Mouse (Mus musculus): ENCODE data around the gene Pop5. TPM values are rescaled to one million over a fixed set of nuclear protein-coding genes. Genes with fewer than 3 reads are reported as not detected.

Pop5 gene
- total and polyA plus RNA-seq, 2 experiments from 2014 or later = 32.8 to 96.6 TPM

DNA sequence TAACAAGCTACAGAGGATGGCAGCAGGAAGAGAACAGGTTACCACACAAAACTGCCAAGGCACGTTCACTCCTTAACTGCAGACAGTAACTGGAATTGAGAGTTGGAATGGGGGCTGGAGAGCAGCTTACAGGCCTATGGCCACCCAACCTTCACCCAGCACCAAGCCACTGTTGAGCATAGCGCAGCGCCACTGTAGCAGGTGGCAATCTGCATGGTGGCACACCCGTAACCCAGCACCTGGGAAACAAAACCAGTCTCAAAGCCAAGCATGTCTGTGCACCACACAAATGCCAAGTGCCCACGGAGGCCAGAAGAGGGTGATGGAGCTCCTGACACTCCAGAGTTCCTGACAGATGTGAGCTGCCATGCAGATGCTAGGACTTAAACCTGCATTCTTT is 30.7 kb downstream of the Pop5 start:
- DNase-seq (no peak), ATAC-seq (no peak)
- TF ChIP-seq CTCF (IDR thresholded peaks at IDR 0.05; ENCODE audit: low read depth) = no peak
- no peak overlapping the region for H3K9ac ChIP-seq
- WGBS = 91% methylated on average over 5 of the region's 5 CpGs
- H3K9me3 ChIP-seq (ENCODE audit: low read length) = no peaks in the 10 kb centered on the region
- H3K27ac ChIP-seq (ENCODE audit: low read depth, low read length) = no peak overlapping the region
- H3K4me2 ChIP-seq (ENCODE audit: low read depth) = no peak overlapping the region
- H3K36me3 ChIP-seq (ENCODE audit: insufficient read depth) = peaks cover 15% of the 10 kb centered on the region
- no peaks in the 10 kb centered on the region for H3K27me3 ChIP-seq (ENCODE audit: insufficient read depth, low read length)
- no peak overlapping the region for H3K4me3 ChIP-seq (ENCODE audit: low read depth, low read length)
- H3K4me1 ChIP-seq (ENCODE audit: insufficient read depth) = peaks cover 18% of the 10 kb centered on the region

GRCm38 (mm10) chr5:115266787-115267468 is 31.3 kb downstream of the Pop5 start:
- 88% methylated on average over 8 of the region's 8 CpGs for WGBS
- no peak for DNase-seq
- no peak overlapping the region for H3K4me3 ChIP-seq (ENCODE audit: low read depth, low read length)
- peaks cover 18% of the 10 kb centered on the region for H3K4me1 ChIP-seq (ENCODE audit: insufficient read depth)
- H3K9ac ChIP-seq = no peak overlapping the region
- H3K27ac ChIP-seq (ENCODE audit: low read depth, low read length) = no peak overlapping the region
- no peak overlapping the region for H3K4me2 ChIP-seq (ENCODE audit: low read depth)
- no peaks in the 10 kb centered on the region for H3K9me3 ChIP-seq (ENCODE audit: low read length)
- TF ChIP-seq CTCF (IDR thresholded peaks at IDR 0.05; ENCODE audit: low read depth) = no peak
- H3K27me3 ChIP-seq (ENCODE audit: insufficient read depth, low read length) = no peaks in the 10 kb centered on the region
- ATAC-seq = no peak
- H3K36me3 ChIP-seq (ENCODE audit: insufficient read depth) = peaks cover 15% of the 10 kb centered on the region

DNA sequence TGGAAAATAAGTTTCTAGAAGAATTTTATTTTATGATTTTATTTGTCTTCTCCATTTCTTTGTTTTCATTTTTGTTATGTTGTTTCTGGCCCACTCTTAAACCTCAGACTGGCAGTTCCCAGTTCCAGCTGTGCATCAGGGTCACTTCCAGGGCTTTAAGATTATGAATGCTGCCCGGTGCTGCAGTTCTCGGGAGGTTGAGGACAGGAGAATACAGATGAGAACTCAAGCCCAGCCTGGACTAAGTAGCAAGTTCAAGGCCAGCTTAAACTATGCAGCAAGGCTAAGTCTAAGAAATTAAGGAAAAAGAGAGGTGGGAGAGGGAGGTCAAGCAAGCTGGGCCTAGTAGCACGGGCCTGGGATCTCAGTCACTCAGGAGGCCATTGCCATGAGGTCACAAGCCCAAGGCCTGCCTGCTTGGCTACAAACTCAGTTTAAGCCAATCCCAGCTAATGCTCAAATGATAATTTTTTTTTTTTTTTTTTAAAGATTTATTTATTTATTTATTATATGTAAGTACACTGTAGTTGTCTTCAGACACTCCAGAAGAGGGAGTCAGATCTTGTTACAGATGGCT is 31.9 kb downstream of the Pop5 start:
- no peak overlapping the region for H3K4me3 ChIP-seq (ENCODE audit: low read depth, low read length)
- H3K9me3 ChIP-seq (ENCODE audit: low read length) = no peaks in the 10 kb centered on the region
- H3K36me3 ChIP-seq (ENCODE audit: insufficient read depth) = peaks cover 15% of the 10 kb centered on the region
- 89% methylated on average over 3 of the region's 3 CpGs for WGBS
- no peak overlapping the region for H3K4me2 ChIP-seq (ENCODE audit: low read depth)
- H3K27me3 ChIP-seq (ENCODE audit: insufficient read depth, low read length) = no peaks in the 10 kb centered on the region
- TF ChIP-seq CTCF (IDR thresholded peaks at IDR 0.05; ENCODE audit: low read depth) = no peak
- H3K27ac ChIP-seq (ENCODE audit: low read depth, low read length) = no peak overlapping the region
- DNase-seq = no peak
- no peak for ATAC-seq
- H3K4me1 ChIP-seq (ENCODE audit: insufficient read depth) = peaks cover 18% of the 10 kb centered on the region
- no peak overlapping the region for H3K9ac ChIP-seq

- ATAC-seq = no peak
These were observed 32.6 kb downstream of the Pop5 start for GRCm38 (mm10) chr5:115268266-115268665.

GRCm38 (mm10) chr5:115269969-115270368 is 34.3 kb downstream of the Pop5 start:
- peaks cover 15% of the 10 kb centered on the region for H3K36me3 ChIP-seq (ENCODE audit: insufficient read depth)
- no peak overlapping the region for H3K9ac ChIP-seq
- H3K9me3 ChIP-seq (ENCODE audit: low read length) = no peaks in the 10 kb centered on the region
- H3K27me3 ChIP-seq (ENCODE audit: insufficient read depth, low read length) = no peaks in the 10 kb centered on the region
- peak overlapping the region; percentile 77 for H3K4me2 ChIP-seq (ENCODE audit: low read depth)
- ATAC-seq = no peak
- TF ChIP-seq CTCF (IDR thresholded peaks at IDR 0.05; ENCODE audit: low read depth) = no peak
- no peak for DNase-seq
- H3K4me3 ChIP-seq (ENCODE audit: low read depth, low read length) = no peak overlapping the region
- H3K4me1 ChIP-seq (ENCODE audit: insufficient read depth) = peaks cover 22% of the 10 kb centered on the region
- H3K27ac ChIP-seq (ENCODE audit: low read depth, low read length) = no peak overlapping the region
- 94% methylated on average over 1 of the region's 1 CpGs for WGBS

More at GRCm38 (mm10) chr5:115268266-115268665, 32.6 kb downstream of the Pop5 start:
- no peak for TF ChIP-seq CTCF (IDR thresholded peaks at IDR 0.05; ENCODE audit: low read depth)
- no peak overlapping the region for H3K4me2 ChIP-seq (ENCODE audit: low read depth)
- H3K27me3 ChIP-seq (ENCODE audit: insufficient read depth, low read length) = no peaks in the 10 kb centered on the region
- H3K9me3 ChIP-seq (ENCODE audit: low read length) = no peaks in the 10 kb centered on the region
- H3K9ac ChIP-seq = no peak overlapping the region
- peaks cover 20% of the 10 kb centered on the region for H3K4me1 ChIP-seq (ENCODE audit: insufficient read depth)
- DNase-seq = no peak
- peaks cover 15% of the 10 kb centered on the region for H3K36me3 ChIP-seq (ENCODE audit: insufficient read depth)
- 74% methylated on average over 3 of the region's 3 CpGs for WGBS
- no peak overlapping the region for H3K4me3 ChIP-seq (ENCODE audit: low read depth, low read length)
- H3K27ac ChIP-seq (ENCODE audit: low read depth, low read length) = no peak overlapping the region

DNA sequence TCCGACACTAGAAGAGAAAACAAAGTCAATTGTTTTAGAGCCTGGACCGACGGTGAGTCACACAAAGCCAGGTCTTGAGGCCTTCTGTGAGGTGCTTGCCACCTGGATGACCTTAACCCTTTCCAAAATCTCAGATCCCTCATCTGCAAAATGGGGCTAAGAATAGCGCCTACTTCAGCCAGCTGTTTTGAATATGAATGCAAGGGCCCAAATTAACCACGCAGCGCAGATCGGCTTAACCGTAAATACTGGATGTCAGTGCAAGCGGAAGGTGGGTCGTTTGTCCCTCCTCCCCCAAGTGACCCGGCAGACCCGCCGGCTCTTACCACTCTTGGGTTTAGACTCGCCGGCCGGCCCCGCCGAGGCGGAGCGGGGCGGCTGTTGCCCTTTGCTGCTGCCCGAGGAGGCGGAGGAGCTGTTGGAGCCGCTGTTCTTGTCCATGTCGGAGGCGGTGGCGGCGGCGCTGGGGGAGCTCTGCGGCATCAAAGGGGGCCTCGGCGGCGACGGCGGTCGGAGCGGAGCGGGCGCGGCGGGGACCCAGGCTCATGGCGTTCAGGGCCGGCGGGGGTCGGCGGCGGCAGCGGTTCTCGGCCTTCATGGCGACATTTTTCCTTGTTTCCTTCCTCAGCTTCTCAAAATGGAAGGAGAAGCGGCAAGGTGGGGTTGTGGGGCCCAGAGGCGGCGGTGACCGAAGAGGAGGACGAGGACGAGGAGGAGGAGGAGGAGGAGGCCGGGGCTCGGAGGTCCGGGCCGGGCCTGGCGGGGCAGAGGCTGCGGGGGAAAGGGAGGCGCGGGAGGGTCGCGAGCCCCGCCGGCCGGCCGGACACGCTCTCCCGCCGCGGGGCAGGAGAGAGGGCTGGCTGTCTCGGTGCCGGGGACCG is 36.5 kb downstream of the Pop5 start:
- Histone ChIP-seq H3K27ac (ENCODE audit: low read depth, low read length) (peak overlapping the region; percentile 94), H3K27me3 (ENCODE audit: insufficient read depth, low read length) (no peaks in the 10 kb centered on the region), H3K4me2 (ENCODE audit: low read depth) (peak overlapping the region; percentile 77), H3K4me1 (ENCODE audit: insufficient read depth) (peaks cover 22% of the 10 kb centered on the region), H3K36me3 (ENCODE audit: insufficient read depth) (peaks cover 15% of the 10 kb centered on the region), H3K9ac (peak overlapping the region; percentile 97), H3K4me3 (ENCODE audit: low read depth, low read length) (peak overlapping the region; percentile 99), H3K9me3 (ENCODE audit: low read length) (no peaks in the 10 kb centered on the region)
- DNase-seq (peak; percentile 33), ATAC-seq (peak; percentile 49)
- no peak for TF ChIP-seq CTCF (IDR thresholded peaks at IDR 0.05; ENCODE audit: low read depth)
- 2% methylated on average over 68 of the region's 77 CpGs for WGBS
